Comparison of ENCODE assay signal across 8 mouse cellular contexts in genomic region chr5:57717238-57717905, GRCm38 (mm10). TPM values are rescaled to one million over a fixed set of nuclear protein-coding genes. Genes with fewer than 3 reads are reported as not detected.
DNase-seq lines count a peak whose midpoint lies in the region.

No protein-coding gene starts in this region.

- no peaks in the 10 kb centered on the region for H3K36me3 ChIP-seq in hindbrain, embryonic 10.5 days

- peaks cover 26% of the 10 kb centered on the region for H3K4me1 ChIP-seq in hindbrain, embryonic 10.5 days (replicated peaks)

- peak; percentile 96 for DNase-seq in Muller cell, postnatal 12 days (ENCODE audit: inconsistent ontology term)
- peak; percentile 19 to 55 for DNase-seq in cerebellum, adult 18-20 months
- peak; percentile 59 for DNase-seq in forelimb bud, embryonic 11.5 days (ENCODE audit: low read depth, low spot score)
- peak; percentile 81 for DNase-seq in hindbrain, embryonic 10.5 days (ENCODE audit: low spot score)
- DNase-seq in layer of hippocampus, postnatal 25 days (ENCODE audit: extremely low spot score in 1 of 2, low spot score in 1 of 2), result peak; percentile 52 to 53
- DNase-seq in lung, postnatal 36 days, result peak; percentile 22
- DNase-seq in right cerebral cortex, adult 18-20 months, result peak; percentile 74
- peak; percentile 51 for DNase-seq in urinary bladder, postnatal 25 days (ENCODE audit: low spot score)

- H3K9me3 ChIP-seq in hindbrain, embryonic 10.5 days, result no peaks in the 10 kb centered on the region

- peaks cover 45% of the 10 kb centered on the region for H3K27me3 ChIP-seq in hindbrain, embryonic 10.5 days (ENCODE audit: insufficient read depth, poor library complexity, severe bottlenecking)

- WGBS in hindbrain, embryonic 10.5 days, result under 1% methylated on average over 53 of the region's 53 CpGs

- H3K27ac ChIP-seq in hindbrain, embryonic 10.5 days, result peak overlapping the region; percentile 89

- H3K4me3 ChIP-seq in hindbrain, embryonic 10.5 days, result peak overlapping the region; percentile 69

RNA-seq across cellular contexts. Expression of gene Pcdh7, which starts 0.4 kb away (rescaled TPM):
- 4.2 and 6.3 TPM in 2 replicates for polyA plus RNA-seq in hindbrain, embryonic 10.5 days (2016; fragmentation: Nextera tagmentation; extraction: Ambion mirVana)
- total RNA-seq in layer of hippocampus, postnatal 25 days (2021), result 10 to 100 TPM; 58.4 to 69.8 TPM

Comparison
In these comparisons a context has a peak if more than half of its experiments do, and no peak if none do; other contexts are left out.
1. Peak in every context shown above with its lines: DNase-seq, H3K4me3 ChIP-seq and H3K27ac ChIP-seq.
2. DNase-seq: peak in every context shown above with its lines; median percentile 96 in Muller cell, postnatal 12 days; 81 in hindbrain, embryonic 10.5 days; 74 in right cerebral cortex, adult 18-20 months; 59 in forelimb bud, embryonic 11.5 days; 52 in layer of hippocampus, postnatal 25 days; 51 in urinary bladder, postnatal 25 days; 37 in cerebellum, adult 18-20 months; 22 in lung, postnatal 36 days.